28 mouse cellular contexts compared by ENCODE assay signal in the genomic region with DNA sequence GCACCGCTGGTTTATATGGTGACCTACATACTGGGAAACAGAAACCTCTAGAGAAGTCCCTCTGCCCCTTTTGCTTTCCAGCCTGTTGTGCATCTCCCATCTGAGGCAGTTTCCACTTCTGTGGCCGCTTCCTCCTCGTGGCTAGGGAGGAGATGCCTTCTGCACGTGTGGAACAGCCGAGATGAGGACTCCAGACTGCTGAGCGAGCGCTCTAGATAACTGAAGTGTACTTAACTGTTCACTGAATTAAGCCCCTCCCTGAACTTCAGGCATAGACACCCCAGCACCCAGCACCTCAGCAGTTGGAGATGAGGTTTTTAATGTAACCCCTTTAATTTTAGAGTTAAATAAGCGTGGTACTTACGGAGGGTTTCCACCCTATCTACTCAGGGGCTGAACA. TPM values are rescaled to one million over a fixed set of nuclear protein-coding genes. Genes with fewer than 3 reads are reported as not detected.
DNase-seq lines count a peak whose midpoint lies in the region; ATAC-seq and TF ChIP-seq lines count a peak whose summit lies in the region.
"Had no signal": no experiment of that assay in that cellular context is flagged by ENCODE, and none has a peak within 500 bp of the region (broad histone marks: within the 10 kb centered on the region; RNA-seq: fewer than 3 reads in every experiment).

No protein-coding gene starts in this region.

- no peak for ATAC-seq in lung, embryonic 14.5 days (ENCODE audit: insufficient read depth)
- ATAC-seq in inflammation-experienced regulatory T-cells, adult 6 months, result no peak
- ATAC-seq: forebrain, embryonic 16.5 days had no signal

- no peak overlapping the region for H3K4me3 ChIP-seq in lung, embryonic 14.5 days (ENCODE audit: low read depth, low read length)
- H3K4me3 ChIP-seq: erythroblast, embryonic 14.5 days; gastrocnemius, adult 2 months; hindbrain, embryonic 15.5 days; kidney, embryonic 15.5 days; limb, embryonic 15.5 days; liver, embryonic 13.5 days; midbrain, embryonic 10.5 days; myocyte; neural tube, embryonic 13.5 days; stomach, embryonic 15.5 days had no signal

- H3K4me2 ChIP-seq in lung, embryonic 14.5 days, result no peak overlapping the region
- H3K4me2 ChIP-seq: hindbrain, embryonic 15.5 days; kidney, embryonic 15.5 days; limb, embryonic 15.5 days; liver, embryonic 13.5 days; neural tube, embryonic 13.5 days; stomach, embryonic 15.5 days had no signal

- no peaks in the 10 kb centered on the region for H3K36me3 ChIP-seq in lung, embryonic 14.5 days (ENCODE audit: insufficient read depth)
- H3K36me3 ChIP-seq: hindbrain, embryonic 15.5 days; kidney, embryonic 15.5 days; limb, embryonic 15.5 days; liver, embryonic 13.5 days; midbrain, embryonic 10.5 days; neural tube, embryonic 13.5 days; stomach, embryonic 15.5 days had no signal

- intact Hi-C loops in heart, postnatal 10 days (cut with DNase I), result loop anchor here (1.0 to 10.0 kb wide), 4 partner anchors 200 to 598 kb away; no protein-coding TSS in a partner anchor

- WGBS in lung, embryonic 14.5 days, result 54% methylated on average over 9 of the region's 9 CpGs

- DNase-seq in heart, adult 11 months, result peak; percentile 83
- no peak for DNase-seq in heart, postnatal 10 days
- no peak for DNase-seq in lung, embryonic 14.5 days
- DNase-seq in lung, postnatal 14 days, result no peak
- DNase-seq in 416B (ENCODE audit: low read depth), result peak; percentile 43
- DNase-seq in lung, postnatal 36 days, result peak; percentile 28
- DNase-seq in left cerebral cortex, adult 11 months (ENCODE audit: low spot score), result no peak
- DNase-seq: adrenal gland, postnatal 14 days; cerebellum, adult 18-20 months; gastrocnemius, adult 2 months; gastrocnemius, postnatal 36 days; kidney, adult 18-20 months; kidney, postnatal 25 days; liver, embryonic 13.5 days; right cerebral cortex, postnatal 25 days had no signal

- peak overlapping the region; percentile 44 for H3K27ac ChIP-seq in lung, embryonic 14.5 days (ENCODE audit: low read depth)
- H3K27ac ChIP-seq: gastrocnemius, adult 2 months; hindbrain, embryonic 15.5 days; kidney, embryonic 15.5 days; limb, embryonic 15.5 days; liver, embryonic 13.5 days; midbrain, embryonic 10.5 days; neural tube, embryonic 13.5 days; stomach, embryonic 15.5 days had no signal

- H3K9ac ChIP-seq in lung, embryonic 14.5 days, result no peak overlapping the region
- H3K9ac ChIP-seq: hindbrain, embryonic 15.5 days; kidney, embryonic 15.5 days; limb, embryonic 15.5 days; liver, embryonic 13.5 days; neural tube, embryonic 13.5 days; stomach, embryonic 15.5 days had no signal

- no peaks in the 10 kb centered on the region for H3K9me3 ChIP-seq in lung, embryonic 14.5 days (ENCODE audit: low read depth, low read length)
- H3K9me3 ChIP-seq: hindbrain, embryonic 15.5 days; kidney, embryonic 15.5 days; limb, embryonic 15.5 days; liver, embryonic 13.5 days; midbrain, embryonic 10.5 days; neural tube, embryonic 13.5 days; stomach, embryonic 15.5 days had no signal

- H3K4me1 ChIP-seq in lung, embryonic 14.5 days (ENCODE audit: insufficient read depth), result peaks cover 7% of the 10 kb centered on the region

- no peaks in the 10 kb centered on the region for H3K27me3 ChIP-seq in lung, embryonic 14.5 days (ENCODE audit: insufficient read depth, low read length)
- H3K27me3 ChIP-seq: stomach, embryonic 15.5 days had no signal

- TF ChIP-seq CTCF in lung, embryonic 14.5 days (IDR thresholded peaks at IDR 0.05; ENCODE audit: low read depth), result no peak

RNA-seq across cellular contexts. Expression of a gene that starts 4.6 kb away (rescaled TPM):
- under 1 TPM; 0.32 to 0.74 TPM for total RNA-seq in heart, postnatal 10 days (2021)
- polyA plus RNA-seq in lung, embryonic 14.5 days (2014; fragmentation: Nextera tagmentation; extraction: Ambion mirVana), result 12.0 and 12.2 TPM in 2 replicates
- polyA plus RNA-seq in inflammation-experienced regulatory T-cells, adult 6 months (2017; shearing (Covaris generic)), result not detected
- total RNA-seq: gastrocnemius, adult 2 months; gastrocnemius, postnatal 36 days; hematopoietic stem cell, adult 5-6 weeks; layer of hippocampus, postnatal 14 days; left cerebral cortex, postnatal 36 days had no signal
- polyA plus RNA-seq: erythroblast, embryonic 14.5 days had no signal

Comparison
In these comparisons a context has a peak if more than half of its experiments do, and no peak if none do; other contexts are left out.
1. DNase-seq: peak in heart, adult 11 months (single experiment), 416B (single experiment) and lung, postnatal 36 days (single experiment); none in heart, postnatal 10 days (0 of 2), lung, embryonic 14.5 days (single experiment), lung, postnatal 14 days (single experiment) and left cerebral cortex, adult 11 months (single experiment).
2. RNA of a gene that starts 4.6 kb away (polyA plus RNA-seq): 12.0 to 12.2 TPM in lung, embryonic 14.5 days; not detected in inflammation-experienced regulatory T-cells, adult 6 months; every median in the first group is over 10 times any median in the second.